Mouse (Mus musculus) bone marrow, adult 2 months (tissue): ENCODE results near the gene Fam219b.

ENCODE experiments used
- CTCF ChIP-seq: fragments of 200-500 bp; IDR thresholded peaks from 2 replicates; pipeline ENCODE4 v1.5.1; 2011; ENCODE audit warnings: low read length, control low read depth; ENCODE audit not compliant: control insufficient read depth, insufficient read depth
- POLR2A ChIP-seq: fragments of 200-500 bp; IDR thresholded peaks from 2 replicates; pipeline ENCODE4 v1.6.1; 2011; ENCODE audit warnings: low read depth, mild to moderate bottlenecking, control low read depth, low read length, borderline replicate concordance; ENCODE audit not compliant: control insufficient read depth

- no peak for TF ChIP-seq POLR2A
- TF ChIP-seq CTCF: no peak
Observed at GRCm38 (mm10) chr9:57558625-57559024, 21.3 kb downstream of the Fam219b start.
